Mouse (Mus musculus) MEL (cell line): ENCODE measurements around the gene Specc1l. TPM values are rescaled to one million over a fixed set of nuclear protein-coding genes. Genes with fewer than 3 reads are reported as not detected.

Source experiments
- DNase-seq: peaks from one replicate; pipeline ENCODE4 v3.0.0; 2011; ENCODE audit warnings: low read depth, low spot score
- H3K27ac ChIP-seq: 2 replicates; pipeline ENCODE4 v1.5.1; 2012; ENCODE audit warnings: low read depth, mild to moderate bottlenecking, control low read depth, low read length, moderate library complexity; ENCODE audit not compliant: control insufficient read depth
- H3K27me3 ChIP-seq, 2 experiments: fragments of 150-350 bp in 1 of 2; sonication (generic) in 1 of 2; 2 replicates each; pipeline ENCODE4 v1.6.1; 2012; ENCODE audit warnings: low read length in 2 of 2, mild to moderate bottlenecking in 2 of 2, improper control_type of control experiment in 1 of 2, moderate library complexity in 1 of 2; ENCODE audit not compliant: insufficient read depth in 2 of 2, control insufficient read depth in 1 of 2
- H3K36me3 ChIP-seq, 2 experiments: 2 replicates each; pipeline ENCODE4 v1.6.1; 2012 to 2014; ENCODE audit warnings: low read length in 2 of 2, improper control_type of control experiment in 1 of 2, inconsistent platforms in 1 of 2, mild to moderate bottlenecking in 1 of 2; ENCODE audit not compliant: insufficient read depth in 2 of 2, control insufficient read depth in 1 of 2
- H3K4me1 ChIP-seq, 2 experiments: fragments of 150-350 bp in 1 of 2; sonication (generic) in 1 of 2; 2 replicates each; pipeline ENCODE4 v1.6.1; 2012; ENCODE audit warnings: low read length in 2 of 2, improper control_type of control experiment in 1 of 2, mild to moderate bottlenecking in 1 of 2; ENCODE audit not compliant: insufficient read depth in 2 of 2, control insufficient read depth in 1 of 2
- H3K4me3 ChIP-seq, 2 experiments: fragments of 150-350 bp in 1 of 2; sonication (generic) in 1 of 2; 2 replicates each; pipeline ENCODE4 v1.5.1; 2012; ENCODE audit warnings: low read depth in 2 of 2, low read length in 2 of 2, mild to moderate bottlenecking in 2 of 2, moderate library complexity in 2 of 2, control low read depth in 1 of 2, improper control_type of control experiment in 1 of 2; ENCODE audit not compliant: control insufficient read depth in 1 of 2, insufficient read depth in 1 of 2
- H3K79me2 ChIP-seq: 2 replicates; pipeline ENCODE4 v1.6.1; 2012; ENCODE audit warnings: mild to moderate bottlenecking, low read length, moderate library complexity; ENCODE audit not compliant: control insufficient read depth, poor library complexity, insufficient read depth
- H3K9ac ChIP-seq: 2 replicates; pipeline ENCODE4 v1.6.1; 2012; ENCODE audit warnings: low read depth, mild to moderate bottlenecking, control low read depth, low read length, moderate library complexity; ENCODE audit not compliant: control insufficient read depth, poor library complexity, severe bottlenecking
- H3K9me3 ChIP-seq: fragments of 150-350 bp; sonication (generic); replicated peaks from 2 replicates; pipeline ENCODE4 v1.6.1; 2012; ENCODE audit warnings: mild to moderate bottlenecking, low read length, improper control_type of control experiment, moderate library complexity; ENCODE audit not compliant: insufficient read depth
- E2F4 ChIP-seq: IDR thresholded peaks from 2 replicates; pipeline ENCODE4 v1.6.1; 2011; ENCODE audit warnings: low read depth, low read length, improper control_type of control experiment, borderline replicate concordance
- ELF1 ChIP-seq: IDR thresholded peaks from 2 replicates; pipeline ENCODE4 v1.6.1; 2014; ENCODE audit warnings: low read depth, mild to moderate bottlenecking, inconsistent platforms, low read length, improper control_type of control experiment, moderate library complexity
- ETS1 ChIP-seq: IDR thresholded peaks from 2 replicates; pipeline ENCODE4 v1.6.1; 2012; ENCODE audit warnings: low read depth, mild to moderate bottlenecking, inconsistent platforms, low read length, improper control_type of control experiment, moderate library complexity
- JUND ChIP-seq: IDR thresholded peaks from 2 replicates; pipeline ENCODE4 v1.6.1; 2011; ENCODE audit warnings: low read depth, mild to moderate bottlenecking, improper control_type of control experiment, low read length
- MAX ChIP-seq: IDR thresholded peaks from 2 replicates; pipeline ENCODE4 v1.6.1; 2011; ENCODE audit warnings: low read length, improper control_type of control experiment
- MEF2A ChIP-seq: IDR thresholded peaks from 2 replicates; pipeline ENCODE4 v1.6.1; 2014; ENCODE audit warnings: low read depth, mild to moderate bottlenecking, inconsistent platforms, low read length, improper control_type of control experiment; ENCODE audit not compliant: poor library complexity, insufficient replicate concordance, severe bottlenecking; ENCODE audit errors: extremely low read depth
- POLR2AphosphoS2 ChIP-seq: IDR thresholded peaks from 2 replicates; pipeline ENCODE4 v1.6.1; 2011; ENCODE audit warnings: low read length, improper control_type of control experiment
- SIN3A ChIP-seq: IDR thresholded peaks from 2 replicates; pipeline ENCODE4 v1.6.1; 2012; ENCODE audit warnings: low read length, improper control_type of control experiment, inconsistent platforms
- TAL1 ChIP-seq: IDR thresholded peaks from 2 replicates; pipeline ENCODE4 v1.6.1; 2012; ENCODE audit warnings: mild to moderate bottlenecking, inconsistent platforms, low read length, moderate library complexity, mixed read lengths
- TBP ChIP-seq: IDR thresholded peaks from 2 replicates; pipeline ENCODE4 v1.8.0; 2011; ENCODE audit warnings: low read depth, low read length, improper control_type of control experiment
- TCF12 ChIP-seq: IDR thresholded peaks from 2 replicates; pipeline ENCODE4 v1.6.1; 2014; ENCODE audit warnings: low read depth, mild to moderate bottlenecking, inconsistent platforms, low read length, improper control_type of control experiment, moderate library complexity
- USF2 ChIP-seq, 2 experiments: IDR thresholded peaks; 2 replicates each; pipeline ENCODE4 v1.6.1; 2011 to 2012; ENCODE audit warnings: improper control_type of control experiment in 2 of 2, low read length in 2 of 2, borderline replicate concordance in 1 of 2, inconsistent platforms in 1 of 2, low read depth in 1 of 2, mild to moderate bottlenecking in 1 of 2; ENCODE audit not compliant: insufficient read depth in 1 of 2
- ZC3H11A ChIP-seq: IDR thresholded peaks from 2 replicates; pipeline ENCODE4 v1.6.1; 2012; ENCODE audit warnings: low read depth, mild to moderate bottlenecking, inconsistent platforms, low read length, improper control_type of control experiment
- ZMIZ1 ChIP-seq: IDR thresholded peaks from 2 replicates; pipeline ENCODE4 v1.6.1; 2012; ENCODE audit warnings: low read depth, mild to moderate bottlenecking, inconsistent platforms, low read length, improper control_type of control experiment, moderate library complexity
- ZNF384 ChIP-seq: IDR thresholded peaks from 2 replicates; pipeline ENCODE4 v1.6.1; 2012; ENCODE audit warnings: low read depth, mild to moderate bottlenecking, inconsistent platforms, low read length, improper control_type of control experiment
- polyA plus RNA-seq, 2 experiments: library from polyadenylated mRNA; stranded (reverse) in 1 of 2; unstranded in 1 of 2; fragments of >175 nt in 1 of 2; fragments of >200 nt in 1 of 2; gene quantifications; 2 replicates each; pipeline versions ENCODE4 v1.2.1 to v1.2.4; 2012; ENCODE audit warnings: low replicate concordance in 2 of 2, low read depth in 1 of 2; ENCODE audit not compliant: insufficient read length in 2 of 2, insufficient read depth in 1 of 2, missing spikeins in 1 of 2
- total RNA-seq: library from RNA; depleted of rRNA; stranded (reverse); fragments of 300-350 nt; gene quantifications from 2 replicates; pipeline ENCODE4 v1.2.3, GENCODE M21; 2012

The Specc1l gene
- total and polyA plus RNA-seq, 3 experiments = 12.3 to 30.6 (median 15.1) TPM

DNA sequence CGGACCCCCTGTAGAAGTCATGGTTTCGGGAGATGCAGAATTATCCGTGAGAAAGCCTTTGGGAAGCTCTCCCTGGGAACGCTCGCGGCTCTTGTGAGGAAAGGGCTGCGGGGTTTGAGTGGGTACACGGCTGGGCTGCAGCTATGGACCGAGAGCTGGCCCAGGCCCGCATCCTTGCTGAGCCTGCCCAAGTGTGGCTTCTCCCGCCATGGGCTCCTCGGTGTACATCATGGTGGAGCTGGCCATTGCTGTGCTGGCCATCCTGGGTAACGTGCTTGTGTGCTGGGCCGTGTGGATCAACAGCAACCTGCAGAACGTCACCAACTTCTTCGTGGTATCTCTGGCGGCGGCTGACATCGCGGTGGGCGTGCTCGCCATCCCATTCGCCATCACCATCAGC lies 113.9 kb downstream of the Specc1l start:
- H3K27ac ChIP-seq = no peak overlapping the region
- H3K4me3 ChIP-seq = no peak overlapping the region
- H3K36me3 ChIP-seq = no peaks in the 10 kb centered on the region
- H3K9ac ChIP-seq = no peak overlapping the region
- no peak for TF ChIP-seq TBP
- TF ChIP-seq E2F4 = no peak
- TF ChIP-seq ZMIZ1 = no peak
- TF ChIP-seq ELF1 = no peak
- no peak for TF ChIP-seq SIN3A
- no peak for TF ChIP-seq MEF2A
- TF ChIP-seq POLR2AphosphoS2 = no peak
- TF ChIP-seq TCF12 = no peak
- TF ChIP-seq MAX = no peak
- no peak for TF ChIP-seq TAL1
- no peaks in the 10 kb centered on the region for H3K4me1 ChIP-seq
- no peaks in the 10 kb centered on the region for H3K27me3 ChIP-seq
- no peak for DNase-seq
- no peaks in the 10 kb centered on the region for H3K9me3 ChIP-seq
- H3K79me2 ChIP-seq = no peaks in the 10 kb centered on the region

DNA sequence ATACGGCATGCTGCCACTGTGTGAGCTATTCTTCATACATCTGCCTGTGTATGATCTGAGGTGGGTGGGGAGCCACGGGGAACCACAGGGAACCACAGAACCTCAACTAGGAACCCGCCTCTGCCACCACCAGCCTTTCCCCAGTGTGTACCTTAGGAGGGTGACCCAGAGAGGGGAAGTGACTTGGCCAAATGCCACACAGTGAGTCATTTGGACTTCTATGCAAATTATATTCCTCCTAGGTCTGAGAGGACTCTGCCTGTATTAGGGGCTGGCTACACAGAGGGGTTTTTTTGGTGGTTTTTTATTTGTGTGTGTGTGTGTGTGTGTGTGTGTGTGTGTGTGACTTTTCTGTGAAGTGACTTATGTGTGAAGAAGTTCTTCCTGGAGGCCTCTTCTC lies 114.7 kb downstream of the Specc1l start:
- peak; percentile 53; the same call in 1 of the 2 replicates for TF ChIP-seq JUND
- no peak for TF ChIP-seq ZNF384
- TF ChIP-seq, all 39 proteins: peak for 1
- Histone ChIP-seq H3K9me3 (no peaks in the 10 kb centered on the region), H3K27me3 (no peaks in the 10 kb centered on the region), H3K4me1 (no peaks in the 10 kb centered on the region), H3K27ac (no peak overlapping the region), H3K4me3 (no peak overlapping the region), H3K79me2 (no peaks in the 10 kb centered on the region), H3K36me3 (no peaks in the 10 kb centered on the region), H3K9ac (no peak overlapping the region)
- peak; percentile 77 for DNase-seq

DNA sequence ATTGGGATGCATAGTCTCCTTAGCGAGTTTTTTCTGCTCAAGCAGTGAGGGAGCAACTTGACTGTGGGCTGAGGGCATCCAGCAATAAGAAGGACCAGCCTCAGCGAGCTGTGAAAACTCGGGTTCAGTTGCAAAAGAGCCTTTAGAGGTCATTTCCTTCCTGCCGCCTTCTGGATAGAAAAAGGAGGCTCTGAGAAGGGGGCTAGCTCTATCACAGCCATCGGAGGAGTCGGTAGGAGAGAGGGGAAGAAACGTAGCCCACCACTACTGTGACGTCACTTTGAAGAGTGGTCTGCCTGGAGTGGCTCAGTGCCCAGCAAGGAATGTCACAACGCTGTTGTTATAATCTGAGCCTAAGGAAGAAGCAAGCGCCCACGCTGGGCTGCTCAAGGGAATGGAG lies 115.2 kb downstream of the Specc1l start:
- DNase-seq = no peak
- no peaks in the 10 kb centered on the region for H3K79me2 ChIP-seq
- no peaks in the 10 kb centered on the region for H3K36me3 ChIP-seq
- no peak overlapping the region for H3K4me3 ChIP-seq
- H3K9me3 ChIP-seq = no peaks in the 10 kb centered on the region
- no peaks in the 10 kb centered on the region for H3K27me3 ChIP-seq
- no peak overlapping the region for H3K9ac ChIP-seq
- no peak overlapping the region for H3K27ac ChIP-seq
- H3K4me1 ChIP-seq = no peaks in the 10 kb centered on the region
- TF ChIP-seq ZC3H11A (no peak), ZMIZ1 (no peak), ETS1 (no peak), ZNF384 (no peak), USF2 (IDR thresholded peaks at IDR 0.05; ENCODE audit: borderline replicate concordance in 1 of 2, insufficient read depth in 1 of 2, low read depth in 1 of 2, low read length in 2 of 2) (no peak)
